Mouse (Mus musculus) T-cell, adult 66 days (primary cell): ENCODE results near the gene Nln. TPM values are rescaled to one million over a fixed set of nuclear protein-coding genes. Genes with fewer than 3 reads are reported as not detected.

Experiments
- total RNA-seq, 2 experiments: library from RNA; stranded (reverse); gene quantifications; 3 replicates in 1 of 2; 4 replicates in 1 of 2; pipeline ENCODE4 v1.2.4; 2023

The Nln gene
- total RNA-seq, result 10 to 100 TPM; 11.9 to 16.5 TPM

GRCm38 (mm10) chr13:104109288-104109815, at the start of gene Nln, which contains the start of gene Sgtb:
Gene Nln, minus strand, starts transcription at chr13:104109614.
Gene Sgtb, plus strand, starts transcription at chr13:104109741.

Other genes with a start within 250 kb of the Nln start
- 100 to 1,000 TPM; 126 TPM for gene Erbin, start 189.1 kb downstream of the Nln start, total RNA-seq
- not detected for gene Sgtb, start 127 bp upstream of the Nln start, total RNA-seq
- gene Trappc13, start 68.9 kb upstream of the Nln start, total RNA-seq, result 10 to 100 TPM; 32.1 to 36.5 TPM
- gene Trim23, start 69.2 kb upstream of the Nln start, total RNA-seq, result 10 to 100 TPM; 15.3 to 16.6 TPM
- gene Cenpk, start 119.0 kb upstream of the Nln start, total RNA-seq, result 1 to 10 TPM; 4.9 to 7.3 TPM
- gene Ppwd1, start 119.2 kb upstream of the Nln start, total RNA-seq, result 10 to 100 TPM; 34.5 to 34.8 TPM
- 10 to 100 TPM; 23.9 to 30.9 TPM for gene Adamts6, start 178.2 kb upstream of the Nln start, total RNA-seq